Mouse (Mus musculus): ENCODE results near the gene Fbp1. TPM values are rescaled to one million over a fixed set of nuclear protein-coding genes. Genes with fewer than 3 reads are reported as not detected.
"Not testable (repeated sequence)": the region's sequence is repeated elsewhere in the genome, so short reads cannot be mapped to it uniquely, and the experiment has no call there.

The Fbp1 gene
- polyA plus RNA-seq (2012; rRNA removed): 1.1 and 2.1 TPM in 2 replicates

DNA sequence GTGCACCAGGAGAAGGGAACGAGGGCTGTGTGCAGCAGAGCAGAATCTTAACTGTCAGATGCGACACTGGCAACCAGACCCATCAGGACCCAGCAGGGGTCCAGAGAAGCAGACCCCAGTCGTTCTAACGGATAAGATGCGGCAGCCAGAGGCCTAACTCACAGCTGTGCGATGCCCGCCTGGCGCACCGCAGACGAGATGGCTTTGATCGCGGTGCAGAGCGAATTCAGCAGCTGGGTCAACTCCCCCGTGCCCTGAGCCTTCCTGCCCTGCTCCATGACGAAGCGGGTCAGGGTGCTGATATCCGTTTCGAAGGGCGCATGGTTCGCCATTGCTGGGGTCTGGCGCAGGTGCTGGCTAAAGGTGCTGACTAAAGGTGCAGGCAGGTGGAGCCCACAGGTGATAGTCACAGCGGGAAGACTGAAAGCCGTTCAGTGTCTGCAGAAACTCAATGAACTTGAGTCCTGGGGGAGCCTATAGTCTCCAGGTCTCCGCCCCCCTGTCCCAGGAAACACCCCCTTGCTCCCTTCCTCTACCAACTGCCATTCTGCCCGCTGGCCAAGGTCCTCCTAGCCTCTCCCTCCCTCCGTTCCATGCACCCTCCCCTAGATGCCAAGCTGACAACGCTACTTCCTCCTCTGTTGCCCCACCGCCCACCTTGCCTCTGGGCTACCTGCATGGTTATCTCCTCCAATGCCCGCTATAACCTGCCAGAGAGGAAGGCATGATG is at the start of gene Fbp1:
Gene Fbp1 (minus strand): TSS at position 571 of the 730 bp plus-strand sequence.
- peak within 1 kb of the TSS; percentile 3 for H3K4me3 ChIP-seq (replicated peaks; ENCODE audit: extremely low read depth, low read depth, low read length)
- H3K4me1 ChIP-seq (ENCODE audit: control insufficient read depth, insufficient read depth, low read length): peaks cover 13% of the 10 kb centered on the region
- TF ChIP-seq POLR2A (IDR thresholded peaks at IDR 0.05; ENCODE audit: borderline replicate concordance, extremely low read depth, low read depth, low read length): no peak
- DNase-seq: peak; percentile 17
- 11% methylated on average over 29 of the region's 29 CpGs for WGBS

DNA sequence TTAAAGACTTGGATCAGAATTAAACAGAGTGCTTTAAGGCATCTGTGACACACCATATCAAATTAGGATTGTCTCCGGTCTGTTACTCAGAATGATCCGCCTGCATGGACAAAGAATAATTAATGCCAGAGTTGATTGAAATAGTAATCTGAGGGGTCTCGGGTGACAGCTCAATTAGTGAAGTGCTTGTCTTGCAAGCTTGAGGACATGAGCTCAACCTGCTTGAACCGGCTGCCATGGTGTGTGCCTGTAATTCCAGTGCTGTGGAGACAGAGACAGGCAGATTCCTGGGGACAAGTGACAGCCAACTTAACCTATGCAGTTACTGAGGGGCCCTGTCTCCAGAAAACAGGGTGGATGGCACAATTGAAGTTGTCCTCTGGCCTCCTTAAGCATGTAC is 44.4 kb upstream of the Fbp1 start:
- TF ChIP-seq POLR2A (IDR thresholded peaks at IDR 0.05; ENCODE audit: borderline replicate concordance, extremely low read depth, low read depth, low read length) (no peak), CTCF (IDR thresholded peaks at IDR 0.05; ENCODE audit: insufficient read depth, low read length) (no peak)
- 85% methylated on average over 4 of the region's 4 CpGs for WGBS
- DNase-seq: no peak
- no peaks in the 10 kb centered on the region for H3K4me1 ChIP-seq (ENCODE audit: control insufficient read depth, insufficient read depth, low read length)
- H3K4me3 ChIP-seq (replicated peaks; ENCODE audit: extremely low read depth, low read depth, low read length): no peak overlapping the region

DNA sequence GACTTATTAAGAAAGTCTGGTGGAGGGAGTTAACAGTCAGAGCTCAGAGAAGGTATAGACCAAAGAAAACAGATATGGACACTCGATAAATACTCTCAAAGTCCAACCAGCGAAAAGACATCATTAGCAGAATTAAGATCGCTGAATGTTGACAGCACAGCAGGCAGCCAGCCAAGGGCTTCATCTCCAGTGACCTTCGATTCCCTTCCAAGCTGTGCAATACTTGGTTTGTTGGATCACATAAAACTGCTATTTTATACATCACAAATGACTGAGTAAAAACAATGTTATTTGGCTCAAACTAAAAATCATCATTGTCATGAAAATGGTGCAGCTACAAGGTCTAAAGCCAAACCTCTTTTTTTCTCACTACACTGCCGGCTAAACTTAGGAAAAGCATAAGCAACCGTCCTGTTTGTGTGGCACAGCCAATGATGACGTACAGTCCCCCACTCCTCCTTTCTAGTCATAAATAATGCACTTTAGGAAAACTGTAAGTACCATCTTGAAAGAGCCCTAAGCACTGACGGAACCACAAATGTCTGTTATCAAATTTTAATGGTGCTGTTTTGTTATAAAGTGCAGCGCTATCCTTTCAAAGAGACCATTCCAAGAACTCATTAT is 41.8 kb upstream of the Fbp1 start:
- no peak for DNase-seq

DNA sequence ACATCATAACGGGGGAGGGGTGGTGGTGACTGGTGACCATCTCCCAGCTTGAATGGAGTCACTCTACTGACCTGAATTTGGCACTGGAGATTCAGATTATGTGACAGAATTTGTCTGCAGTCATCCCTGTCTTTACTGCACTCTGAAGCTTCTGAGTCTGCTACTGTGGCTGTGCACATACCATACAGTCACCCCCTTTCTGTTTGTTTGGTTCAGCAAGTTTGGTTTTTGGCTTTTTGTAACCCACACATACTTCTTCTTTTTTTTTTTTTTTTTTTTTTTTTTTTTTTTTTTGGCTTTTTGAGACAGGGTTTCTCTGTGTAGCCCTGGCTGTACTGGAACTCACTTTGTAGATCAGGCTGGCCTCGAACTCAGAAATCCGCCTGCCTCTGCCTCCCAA is 41.1 kb upstream of the Fbp1 start:
- WGBS: 91% methylated on average over 3 of the region's 3 CpGs
- DNase-seq: not testable (repeated sequence)

More for the DNA sequence above, 41.8 kb upstream of the Fbp1 start:
- no peaks in the 10 kb centered on the region for H3K4me1 ChIP-seq (ENCODE audit: control insufficient read depth, insufficient read depth, low read length)
- 75% methylated on average over 9 of the region's 9 CpGs for WGBS
- TF ChIP-seq CTCF (IDR thresholded peaks at IDR 0.05; ENCODE audit: insufficient read depth, low read length) (no peak), POLR2A (IDR thresholded peaks at IDR 0.05; ENCODE audit: borderline replicate concordance, extremely low read depth, low read depth, low read length) (no peak)
- H3K4me3 ChIP-seq (replicated peaks; ENCODE audit: extremely low read depth, low read depth, low read length): no peak overlapping the region

DNA sequence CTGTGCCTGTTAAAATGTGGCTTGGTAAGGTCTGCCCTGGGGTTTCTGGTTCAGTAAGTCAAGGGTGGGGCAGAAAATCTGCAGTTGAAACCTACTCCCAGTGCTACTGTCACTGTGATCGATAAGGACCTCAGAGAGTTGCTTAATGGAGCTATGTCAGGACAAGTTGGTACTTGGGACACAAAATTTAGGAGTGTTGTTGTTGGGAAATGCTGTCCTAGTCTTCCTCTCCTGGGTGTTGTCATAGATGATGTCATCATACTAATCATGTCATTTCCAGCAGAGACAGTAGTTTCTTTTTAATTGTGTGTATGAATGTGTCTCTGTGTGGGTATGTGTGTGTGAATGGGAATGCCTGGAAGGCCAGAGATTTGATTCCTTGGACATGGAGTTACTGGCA is 39.4 kb upstream of the Fbp1 start:
- Histone ChIP-seq H3K4me1 (ENCODE audit: control insufficient read depth, insufficient read depth, low read length) (no peaks in the 10 kb centered on the region), H3K4me3 (replicated peaks; ENCODE audit: extremely low read depth, low read depth, low read length) (no peak overlapping the region)
- DNase-seq: no peak
- WGBS: 79% methylated on average over 1 of the region's 1 CpGs
- TF ChIP-seq POLR2A (IDR thresholded peaks at IDR 0.05; ENCODE audit: borderline replicate concordance, extremely low read depth, low read depth, low read length) (no peak), CTCF (IDR thresholded peaks at IDR 0.05; ENCODE audit: insufficient read depth, low read length) (no peak)

More for the DNA sequence above, 41.1 kb upstream of the Fbp1 start:
- H3K4me3 ChIP-seq (replicated peaks; ENCODE audit: extremely low read depth, low read depth, low read length); H3K4me1 ChIP-seq (ENCODE audit: control insufficient read depth, insufficient read depth, low read length): not testable (repeated sequence)

DNA sequence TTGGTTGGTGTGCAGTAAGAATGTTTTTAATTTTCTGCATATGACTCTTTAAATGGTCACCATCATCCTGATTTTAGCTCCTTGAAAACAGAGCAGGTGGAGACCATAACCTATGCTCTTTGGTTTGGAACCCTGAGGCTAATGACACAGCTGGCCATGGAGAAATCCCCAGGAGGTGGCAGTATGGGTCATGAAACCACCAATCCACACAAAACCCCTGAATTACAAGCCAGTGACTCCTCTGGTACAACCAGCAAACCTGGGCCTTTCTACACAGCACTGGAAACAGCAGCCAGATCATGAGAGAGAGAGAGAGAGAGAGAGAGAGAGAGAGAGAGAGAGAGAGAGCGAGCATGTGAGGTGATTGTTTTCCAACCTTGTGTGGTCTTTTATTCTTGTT is 38.4 kb upstream of the Fbp1 start:
- H3K4me3 ChIP-seq (replicated peaks; ENCODE audit: extremely low read depth, low read depth, low read length): no peak overlapping the region
- no peaks in the 10 kb centered on the region for H3K4me1 ChIP-seq (ENCODE audit: control insufficient read depth, insufficient read depth, low read length)
- TF ChIP-seq CTCF (IDR thresholded peaks at IDR 0.05; ENCODE audit: insufficient read depth, low read length) (peak; percentile 40), POLR2A (IDR thresholded peaks at IDR 0.05; ENCODE audit: borderline replicate concordance, extremely low read depth, low read depth, low read length) (no peak)
- peak; percentile 25 for DNase-seq
- WGBS: 53% methylated on average over 1 of the region's 1 CpGs

DNA sequence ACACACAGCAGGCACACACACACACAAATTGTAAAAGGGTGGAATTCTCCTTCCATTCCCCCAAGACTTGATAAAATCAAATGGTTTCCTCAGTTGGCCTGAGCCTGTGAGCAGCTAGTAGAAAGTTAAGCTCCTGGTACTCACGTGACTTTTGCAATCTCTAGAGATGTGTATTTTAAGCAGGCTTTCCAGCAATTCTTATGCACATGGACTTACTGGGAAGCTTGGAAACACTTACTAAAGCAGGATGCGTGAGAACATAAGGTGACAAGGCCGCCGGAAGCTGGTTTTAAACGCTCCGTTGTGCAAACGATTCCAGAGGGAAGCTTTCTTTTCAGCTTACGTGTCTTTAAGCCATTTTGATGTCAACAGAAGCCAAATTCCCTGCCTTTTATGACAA is 35.1 kb upstream of the Fbp1 start:
- H3K4me1 ChIP-seq (ENCODE audit: control insufficient read depth, insufficient read depth, low read length): no peaks in the 10 kb centered on the region
- no peak for TF ChIP-seq POLR2A (IDR thresholded peaks at IDR 0.05; ENCODE audit: borderline replicate concordance, extremely low read depth, low read depth, low read length)
- no peak for TF ChIP-seq CTCF (IDR thresholded peaks at IDR 0.05; ENCODE audit: insufficient read depth, low read length)
- no peak for DNase-seq
- H3K4me3 ChIP-seq (replicated peaks; ENCODE audit: extremely low read depth, low read depth, low read length): no peak overlapping the region
- 55% methylated on average over 8 of the region's 8 CpGs for WGBS

DNA sequence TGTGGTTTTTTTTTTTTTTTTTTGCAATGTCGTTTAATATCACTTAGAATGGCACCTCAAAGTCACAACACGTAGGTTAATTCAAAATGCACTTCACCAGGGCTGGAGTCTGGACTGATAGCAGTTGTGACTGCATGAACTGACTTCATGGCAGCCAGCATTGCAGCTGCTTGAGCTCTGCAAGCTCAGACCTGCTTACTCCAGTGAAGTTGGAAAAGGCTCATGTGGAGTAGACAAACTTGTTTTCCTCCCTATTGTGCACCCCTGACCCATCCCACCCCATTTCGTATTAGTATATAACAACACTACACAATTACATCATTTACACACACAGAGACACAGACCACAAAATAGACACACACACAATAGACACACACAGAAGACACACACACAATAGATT is 34.6 kb upstream of the Fbp1 start:
- WGBS: 69% methylated on average over 3 of the region's 3 CpGs
- Histone ChIP-seq H3K4me1 (ENCODE audit: control insufficient read depth, insufficient read depth, low read length) (no peaks in the 10 kb centered on the region), H3K4me3 (replicated peaks; ENCODE audit: extremely low read depth, low read depth, low read length) (no peak overlapping the region)
- TF ChIP-seq POLR2A (IDR thresholded peaks at IDR 0.05; ENCODE audit: borderline replicate concordance, extremely low read depth, low read depth, low read length): no peak
- no peak for TF ChIP-seq CTCF (IDR thresholded peaks at IDR 0.05; ENCODE audit: insufficient read depth, low read length)
- DNase-seq: no peak

DNA sequence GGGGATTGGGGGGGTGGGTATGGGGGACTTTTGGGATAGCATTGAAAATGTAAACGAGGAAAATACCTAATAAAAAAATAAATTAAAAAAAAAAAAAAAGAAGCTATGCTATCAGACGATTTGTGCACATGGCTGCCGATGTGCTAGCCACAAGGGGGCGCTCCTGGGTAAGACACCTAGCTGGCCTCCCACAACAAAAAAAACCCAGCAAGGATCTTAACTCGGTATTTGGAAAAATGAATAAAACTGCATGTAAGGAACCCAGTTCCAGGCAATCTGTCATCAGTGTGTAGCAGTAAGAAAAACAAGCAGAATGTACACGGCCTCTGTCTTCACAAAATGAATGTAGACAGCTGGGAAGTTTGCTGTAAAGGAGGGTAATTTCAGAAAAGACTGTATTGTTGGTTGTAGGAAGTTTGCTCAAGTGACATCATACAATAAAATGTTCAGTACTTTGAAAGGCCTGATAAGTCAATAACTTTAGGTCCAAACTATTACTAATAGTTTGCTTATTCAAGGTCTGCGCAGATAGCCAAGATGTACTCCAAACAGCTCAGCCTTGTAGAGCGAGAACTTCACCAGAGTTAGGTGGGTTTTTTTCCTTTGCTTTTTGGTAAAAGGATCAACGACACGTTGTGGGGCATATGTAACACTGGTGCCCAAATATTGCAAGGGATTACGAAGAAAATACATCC is 31.7 kb upstream of the Fbp1 start:
- no peak overlapping the region for H3K4me3 ChIP-seq (replicated peaks; ENCODE audit: extremely low read depth, low read depth, low read length)
- 30% methylated on average over 11 of the region's 11 CpGs for WGBS
- peak; percentile 69 for DNase-seq
- TF ChIP-seq CTCF (IDR thresholded peaks at IDR 0.05; ENCODE audit: insufficient read depth, low read length) (peak; percentile 84), POLR2A (IDR thresholded peaks at IDR 0.05; ENCODE audit: borderline replicate concordance, extremely low read depth, low read depth, low read length) (no peak)
- no peaks in the 10 kb centered on the region for H3K4me1 ChIP-seq (ENCODE audit: control insufficient read depth, insufficient read depth, low read length)

All from lung, adult 2 months (tissue).